Mouse (Mus musculus) cerebellum, postnatal 25 days (tissue): ENCODE measurements around the gene Pax5.
"Not testable (repeated sequence)": the region's sequence is repeated elsewhere in the genome, so short reads cannot be mapped to it uniquely, and the experiment has no call there.

Source experiments
- DNase-seq, 2 experiments: peaks; one replicate each; pipeline ENCODE4 v3.0.0; 2021; ENCODE audit warnings: mixed read lengths in 2 of 2

Pax5 gene

DNA sequence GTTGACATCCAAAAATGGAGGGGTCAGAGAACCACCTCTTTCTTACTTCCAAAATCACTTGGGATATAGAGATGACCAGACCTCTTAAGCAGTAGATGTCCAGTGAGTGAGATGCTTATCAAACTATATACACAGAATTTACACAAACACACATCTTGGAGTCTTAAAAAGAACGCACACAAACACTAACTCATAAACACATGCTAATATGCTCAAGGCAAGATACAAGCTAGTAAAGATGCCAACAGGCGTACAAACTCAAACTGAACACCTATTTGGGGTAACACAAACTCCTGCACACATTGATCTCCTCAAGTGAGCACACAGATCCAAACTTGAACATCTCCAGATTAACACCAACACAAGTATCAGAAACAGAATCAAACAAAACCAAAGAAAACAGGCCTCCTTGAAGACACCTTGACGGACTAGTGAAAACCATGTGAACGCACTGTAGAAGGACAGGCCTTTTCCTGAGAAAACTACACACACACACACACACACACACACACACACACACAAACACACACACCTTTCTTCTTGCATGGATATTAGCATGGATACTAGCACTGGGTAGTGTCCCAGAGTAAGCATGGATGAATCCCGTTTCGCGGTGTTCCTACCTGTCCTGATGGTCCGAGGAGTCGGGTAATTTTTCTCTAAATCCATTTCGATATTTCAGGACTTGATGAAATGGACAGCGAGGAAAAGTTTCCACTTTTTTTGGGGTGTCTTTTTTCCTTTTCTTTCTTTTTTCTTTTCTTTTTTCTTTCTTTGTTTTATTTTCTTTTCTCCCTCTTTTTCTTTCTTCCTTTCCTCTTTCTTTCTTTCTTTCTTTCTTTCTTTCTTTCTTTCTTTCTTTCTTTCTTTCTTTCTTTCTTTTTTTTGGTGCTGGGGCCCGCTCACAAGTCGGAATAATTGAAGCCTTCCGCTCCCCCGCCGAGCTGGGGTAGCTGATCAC lies at the start of gene Pax5:
Pax5 (minus strand) TSS at position 748 of the 961 bp plus-strand sequence.
- DNase-seq, result no peak

DNA sequence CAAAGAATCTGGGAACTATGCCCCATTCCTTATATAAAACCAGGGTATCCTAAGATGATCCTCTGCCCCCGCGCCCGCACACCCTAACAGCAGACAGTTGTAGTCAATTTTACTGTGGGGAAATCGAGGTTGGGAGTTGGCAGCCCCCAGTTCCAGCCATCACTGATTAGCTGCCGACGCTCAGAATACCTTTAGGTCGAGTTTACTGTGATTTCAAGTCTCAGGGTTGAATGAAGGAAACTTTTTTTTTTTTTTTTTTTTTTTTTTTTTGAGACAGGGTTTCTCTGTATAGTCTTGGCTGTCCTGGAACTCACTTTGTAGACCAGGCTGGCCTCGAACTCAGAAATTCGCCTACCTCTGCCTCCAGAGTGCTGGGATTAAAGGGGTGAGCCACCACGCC lies 46.8 kb upstream of the Pax5 start:
- DNase-seq, result not testable (repeated sequence)

GRCm38 (mm10) chr4:44756134-44756951 lies 46.1 kb upstream of the Pax5 start:
- DNase-seq, result peak; percentile 89 to 92

GRCm38 (mm10) chr4:44755553-44756133 lies 45.4 kb upstream of the Pax5 start, which contains the start of gene Zcchc7:
Gene Zcchc7 (plus strand): TSS chr4:44755877.
- DNase-seq, result no peak

GRCm38 (mm10) chr4:44740471-44740870 lies 30.2 kb upstream of the Pax5 start:
- no peak for DNase-seq

DNA sequence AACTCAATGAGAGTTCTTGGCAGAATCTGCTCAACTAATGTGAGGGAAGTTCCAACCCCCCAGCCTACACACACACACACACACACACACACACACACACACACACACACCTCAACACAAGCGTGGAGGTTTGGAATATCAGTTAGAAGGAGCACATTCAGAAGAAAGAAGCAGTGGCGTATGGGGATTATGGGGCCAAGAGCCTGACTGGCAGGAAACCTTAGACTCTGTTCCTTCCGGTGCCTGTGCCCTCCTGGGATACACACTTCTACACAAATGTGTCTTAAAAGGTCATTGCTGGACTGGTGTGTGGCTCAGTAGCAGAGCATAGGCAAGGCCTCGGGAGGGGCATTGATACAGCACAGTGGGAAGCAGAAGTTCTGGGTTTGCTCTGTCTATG lies 10.9 kb upstream of the Pax5 start:
- DNase-seq, result no peak

- no peak for DNase-seq
These were observed 9.8 kb upstream of the Pax5 start for GRCm38 (mm10) chr4:44720046-44720445.

GRCm38 (mm10) chr4:44717676-44718075 lies 7.4 kb upstream of the Pax5 start:
- DNase-seq, result no peak

- no peak for DNase-seq
These were observed 6.1 kb upstream of the Pax5 start for GRCm38 (mm10) chr4:44716391-44716790.

- DNase-seq, result no peak
These were observed 5.4 kb upstream of the Pax5 start for GRCm38 (mm10) chr4:44715621-44716160.

GRCm38 (mm10) chr4:44714111-44714621 lies 3.9 kb upstream of the Pax5 start:
- DNase-seq, result no peak

- no peak for DNase-seq
These were observed 3.3 kb upstream of the Pax5 start for GRCm38 (mm10) chr4:44713554-44714051.

GRCm38 (mm10) chr4:44712786-44713553 lies 2.7 kb upstream of the Pax5 start:
- DNase-seq, result peak; percentile 15 to 50

DNA sequence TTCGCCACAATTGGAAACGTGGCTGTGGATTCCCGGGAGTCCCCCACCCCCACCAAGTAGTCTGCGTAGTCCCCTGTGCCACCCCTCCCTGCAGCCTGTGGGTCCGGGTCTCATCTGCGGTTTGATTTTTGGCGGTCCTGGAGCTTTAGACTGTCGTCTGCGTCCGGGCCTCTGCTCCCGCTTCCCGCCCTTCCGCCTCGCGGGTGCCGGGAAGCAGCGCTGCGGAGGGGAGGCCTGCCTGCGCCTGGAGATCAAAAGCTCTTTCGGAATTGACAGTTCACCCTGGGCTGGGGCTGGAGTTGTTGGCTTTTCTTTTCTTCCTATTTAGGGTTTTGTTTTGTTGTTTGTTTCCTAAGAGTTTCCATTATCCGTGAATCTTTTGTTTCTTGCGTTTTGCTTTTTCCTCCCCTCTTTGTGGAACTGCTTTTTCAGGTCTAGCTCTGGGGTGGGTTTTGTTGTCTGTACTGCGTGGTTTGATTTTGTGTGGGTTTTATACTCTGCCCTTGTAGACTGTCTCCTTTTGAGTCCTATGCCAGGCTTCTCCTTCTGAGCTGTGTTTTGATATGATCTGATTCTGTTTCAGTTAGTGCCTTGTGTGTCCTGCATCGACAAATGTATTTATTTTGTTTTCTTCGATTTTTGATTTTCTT lies 1.9 kb upstream of the Pax5 start:
- peak; percentile 16 to 25 for DNase-seq

- DNase-seq, result no peak
These were observed 1.0 kb upstream of the Pax5 start for GRCm38 (mm10) chr4:44711136-44711900.

GRCm38 (mm10) chr4:44710701-44711097 lies 412 bp upstream of the Pax5 start:
- peak in 1 of 2 experiments; percentile 15 for DNase-seq

GRCm38 (mm10) chr4:44709091-44709695 lies 1.1 kb downstream of the Pax5 start:
- DNase-seq, result no peak

DNA sequence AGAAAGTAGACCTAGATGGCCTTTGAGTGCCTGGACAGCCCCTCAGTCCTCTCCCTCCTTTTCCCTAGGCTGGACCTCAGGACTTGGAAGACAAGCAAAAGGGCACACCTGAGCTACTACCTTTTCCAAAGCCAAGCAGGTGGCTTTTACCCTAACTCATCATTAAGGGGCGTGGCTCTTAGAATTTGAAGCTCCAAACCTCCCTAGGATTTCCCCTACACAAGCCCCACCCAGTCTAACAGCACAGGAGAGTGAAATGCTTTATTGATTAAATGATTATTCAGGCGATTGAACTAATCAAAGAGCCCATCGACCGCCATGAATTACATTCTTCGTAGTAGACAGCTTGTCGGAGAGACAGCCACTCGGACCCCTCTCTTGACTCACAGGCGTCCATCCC lies 2.0 kb downstream of the Pax5 start:
- DNase-seq, result no peak

DNA sequence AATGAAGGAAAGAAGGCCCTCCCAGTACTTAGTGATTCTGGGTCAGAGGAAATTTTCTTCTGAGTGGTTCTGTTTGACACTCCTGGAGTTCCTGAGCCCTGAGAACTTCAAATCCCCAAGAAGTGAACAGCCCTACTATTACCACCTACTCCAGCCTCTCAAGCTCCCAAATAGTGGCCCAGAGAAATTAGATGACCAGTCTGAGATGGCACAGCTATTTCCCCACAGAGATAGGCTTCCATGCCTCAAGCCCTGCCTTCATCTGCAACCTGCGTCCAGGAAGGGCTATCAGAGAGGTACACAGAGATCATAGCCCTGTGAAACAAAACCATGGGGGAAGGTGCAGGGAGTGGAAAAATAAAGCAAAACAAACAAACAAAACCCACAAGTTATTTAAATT lies 3.4 kb downstream of the Pax5 start:
- DNase-seq, result no peak

GRCm38 (mm10) chr4:44705967-44706366 lies 4.3 kb downstream of the Pax5 start:
- DNase-seq, result no peak
